Comparison of ENCODE assay signal across 8 mouse cellular contexts in the genomic region with DNA sequence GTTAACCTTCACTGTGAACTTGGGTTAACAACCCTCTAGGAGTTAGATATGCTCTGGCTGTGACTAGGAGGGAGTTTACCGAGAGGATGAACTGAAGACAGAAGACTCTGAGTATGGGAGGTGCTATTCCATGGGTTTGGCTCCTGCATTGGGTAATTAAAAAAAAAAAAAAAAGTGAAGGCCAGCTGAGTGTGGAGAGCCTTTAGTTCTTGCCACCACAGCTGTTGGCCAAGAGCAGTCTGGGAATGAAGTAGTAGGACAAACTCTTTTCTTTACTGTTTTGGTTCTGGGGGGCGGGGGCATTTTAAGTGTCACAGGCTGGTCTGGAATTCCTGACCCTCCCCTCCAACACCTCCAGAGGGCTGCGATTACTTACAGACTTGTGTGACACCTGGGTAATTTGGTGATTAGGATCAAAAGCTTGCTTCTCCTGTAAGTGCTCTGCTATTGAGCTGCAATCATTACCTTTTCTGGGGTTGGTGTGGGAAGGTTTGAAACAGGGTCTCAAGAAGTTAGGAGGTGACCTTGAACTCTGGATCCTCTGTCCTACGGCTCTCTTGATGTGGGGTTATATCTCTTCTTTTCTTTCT. TPM values are rescaled to one million over a fixed set of nuclear protein-coding genes. Genes with fewer than 3 reads are reported as not detected.
DNase-seq lines count a peak whose midpoint lies in the region; ATAC-seq and TF ChIP-seq lines count a peak whose summit lies in the region.

No protein-coding gene starts in this region.

- H3K9ac ChIP-seq in embryonic facial prominence, embryonic 14.5 days (ENCODE audit: low read depth, low read length), result peak overlapping the region; percentile 61
- peak overlapping the region; percentile 65; the same call in 1 of the 2 replicates for H3K9ac ChIP-seq in intestine, embryonic 16.5 days (ENCODE audit: low read depth, low read length)

- no peak for TF ChIP-seq POLR2A in olfactory bulb, adult 2 months (IDR thresholded peaks at IDR 0.05; ENCODE audit: insufficient read depth, low read depth, low read length)

- TF ChIP-seq CTCF in olfactory bulb, adult 2 months (IDR thresholded peaks at IDR 0.05; ENCODE audit: insufficient read depth, low read depth, low read length), result no peak

- H3K4me1 ChIP-seq in megakaryocyte, embryonic 14.5 days, result peaks cover 81% of the 10 kb centered on the region
- H3K4me1 ChIP-seq in embryonic facial prominence, embryonic 14.5 days (ENCODE audit: control insufficient read depth, insufficient read depth, low read length), result peaks cover 20% of the 10 kb centered on the region
- H3K4me1 ChIP-seq in intestine, embryonic 16.5 days (ENCODE audit: control insufficient read depth, insufficient read depth, low read length), result peaks cover 34% of the 10 kb centered on the region
- H3K4me1 ChIP-seq in olfactory bulb, adult 2 months (ENCODE audit: control insufficient read depth, insufficient read depth, low read length), result peaks cover 11% of the 10 kb centered on the region

- peak overlapping the region; percentile 96 for H3K4me2 ChIP-seq in embryonic facial prominence, embryonic 14.5 days (ENCODE audit: low read depth, low read length)
- H3K4me2 ChIP-seq in intestine, embryonic 16.5 days (ENCODE audit: low read depth, low read length), result peak overlapping the region; percentile 57

- no peaks in the 10 kb centered on the region for H3K27me3 ChIP-seq in megakaryocyte, embryonic 14.5 days (replicated peaks)
- H3K27me3 ChIP-seq in embryonic facial prominence, embryonic 14.5 days (replicated peaks; ENCODE audit: control insufficient read depth, insufficient read depth, low read length), result no peaks in the 10 kb centered on the region
- no peaks in the 10 kb centered on the region for H3K27me3 ChIP-seq in intestine, embryonic 16.5 days (replicated peaks; ENCODE audit: control insufficient read depth, insufficient read depth, low read length)

- H3K27ac ChIP-seq in embryonic facial prominence, embryonic 14.5 days (replicated peaks; ENCODE audit: low read depth, low read length), result peak overlapping the region; percentile 84
- peak overlapping the region; percentile 92 for H3K27ac ChIP-seq in intestine, embryonic 16.5 days (ENCODE audit: low read length)
- H3K27ac ChIP-seq in olfactory bulb, adult 2 months (ENCODE audit: insufficient read depth, low read depth, low read length), result peak overlapping the region; percentile 72

- WGBS in embryonic facial prominence, embryonic 14.5 days, result 63% methylated on average over 4 of the region's 4 CpGs
- WGBS in intestine, embryonic 16.5 days, result 41% methylated on average over 4 of the region's 4 CpGs
- 81% methylated on average over 4 of the region's 4 CpGs for WGBS in olfactory bulb, adult 2 months

- peak overlapping the region; percentile 98 for H3K4me3 ChIP-seq in megakaryocyte, embryonic 14.5 days (replicated peaks)
- peak overlapping the region; percentile 90 for H3K4me3 ChIP-seq in embryonic facial prominence, embryonic 14.5 days (ENCODE audit: low read depth, low read length)
- peak overlapping the region; percentile 91 for H3K4me3 ChIP-seq in intestine, embryonic 16.5 days (ENCODE audit: low read length)
- H3K4me3 ChIP-seq in olfactory bulb, adult 2 months (ENCODE audit: insufficient read depth, low read depth, low read length), result no peak overlapping the region

- no peak for DNase-seq in embryonic facial prominence, embryonic 14.5 days (ENCODE audit: low spot score)
- DNase-seq in cerebellum, adult 8-10 months, result no peak
- DNase-seq in adrenal gland, postnatal 25 days, result no peak
- DNase-seq in right cerebral cortex, postnatal 4 days, result no peak

- H3K9me3 ChIP-seq in megakaryocyte, embryonic 14.5 days, result no peaks in the 10 kb centered on the region
- no peaks in the 10 kb centered on the region for H3K9me3 ChIP-seq in embryonic facial prominence, embryonic 14.5 days (ENCODE audit: control insufficient read depth, low read length)
- no peaks in the 10 kb centered on the region for H3K9me3 ChIP-seq in intestine, embryonic 16.5 days (ENCODE audit: control insufficient read depth, low read length)

- peaks cover 33% of the 10 kb centered on the region for H3K36me3 ChIP-seq in megakaryocyte, embryonic 14.5 days (replicated peaks; ENCODE audit: low read length)
- peaks cover 13% of the 10 kb centered on the region; the same call in 1 of the 2 replicates for H3K36me3 ChIP-seq in embryonic facial prominence, embryonic 14.5 days (ENCODE audit: control insufficient read depth, insufficient read depth, low read length)
- H3K36me3 ChIP-seq in intestine, embryonic 16.5 days (ENCODE audit: control insufficient read depth, insufficient read depth, low read length), result no peaks in the 10 kb centered on the region

- no peak for ATAC-seq in megakaryocyte, adult 5-6 weeks (ENCODE audit: poor library complexity, severe bottlenecking)
- ATAC-seq in embryonic facial prominence, embryonic 14.5 days (ENCODE audit: low read depth), result no peak
- no peak for ATAC-seq in intestine, embryonic 16.5 days

RNA-seq across cellular contexts. Expression of a gene that starts 1.0 kb away (rescaled TPM):
- 10.1 and 13.2 TPM in 2 replicates for polyA plus RNA-seq in megakaryocyte, embryonic 14.5 days (2012; ENCODE audit: insufficient read depth, low replicate concordance)
- total RNA-seq in megakaryocyte, adult 5-6 weeks (2015), result 22.5 and 23.2 TPM in 2 replicates
- total RNA-seq in megakaryocyte, adult 5-6 weeks (2017), result 107 and 126 TPM in 2 replicates
- 0.94 and 1.9 TPM in 2 replicates for polyA plus RNA-seq in embryonic facial prominence, embryonic 14.5 days (2014; fragmentation: Nextera tagmentation; extraction: Ambion mirVana)
- polyA plus RNA-seq in intestine, embryonic 16.5 days (2015; fragmentation: Nextera tagmentation; extraction: Ambion mirVana), result 0.60 and 0.65 TPM in 2 replicates
- polyA plus RNA-seq in olfactory bulb, adult 2 months (2012; ENCODE audit: insufficient read depth, insufficient read length, low replicate concordance, missing spikeins), result not detected in 2 replicates
- 49.5 and 50.7 TPM in 2 replicates for total RNA-seq in adrenal gland, postnatal 25 days (2021)

RNA-seq across cellular contexts. Expression of a gene that starts 23.8 kb away (rescaled TPM):
- polyA plus RNA-seq in megakaryocyte, embryonic 14.5 days (2012; ENCODE audit: insufficient read depth, low replicate concordance), result 2.5 TPM in 1 of 2 replicates, not detected in the other
- 1.1 and 4.4 TPM in 2 replicates for total RNA-seq in megakaryocyte, adult 5-6 weeks (2015)
- 0.26 TPM in 1 of 2 replicates, not detected in the other for total RNA-seq in megakaryocyte, adult 5-6 weeks (2017)
- polyA plus RNA-seq in embryonic facial prominence, embryonic 14.5 days (2014; fragmentation: Nextera tagmentation; extraction: Ambion mirVana), result 0.61 TPM in 1 of 2 replicates, not detected in the other
- polyA plus RNA-seq in intestine, embryonic 16.5 days (2015; fragmentation: Nextera tagmentation; extraction: Ambion mirVana), result 169 and 177 TPM in 2 replicates
- polyA plus RNA-seq in olfactory bulb, adult 2 months (2012; ENCODE audit: insufficient read depth, insufficient read length, low replicate concordance, missing spikeins), result not detected in 2 replicates
- not detected in 2 replicates for total RNA-seq in adrenal gland, postnatal 25 days (2021)

RNA-seq across cellular contexts. Expression of a gene that starts 44.7 kb away (rescaled TPM):
- polyA plus RNA-seq in megakaryocyte, embryonic 14.5 days (2012; ENCODE audit: insufficient read depth, low replicate concordance), result 10.4 and 37.7 TPM in 2 replicates
- 96.8 and 102 TPM in 2 replicates for total RNA-seq in megakaryocyte, adult 5-6 weeks (2015)
- total RNA-seq in megakaryocyte, adult 5-6 weeks (2017), result 103 and 116 TPM in 2 replicates
- polyA plus RNA-seq in embryonic facial prominence, embryonic 14.5 days (2014; fragmentation: Nextera tagmentation; extraction: Ambion mirVana), result 301 and 324 TPM in 2 replicates
- polyA plus RNA-seq in intestine, embryonic 16.5 days (2015; fragmentation: Nextera tagmentation; extraction: Ambion mirVana), result 307 and 317 TPM in 2 replicates
- polyA plus RNA-seq in olfactory bulb, adult 2 months (2012; ENCODE audit: insufficient read depth, insufficient read length, low replicate concordance, missing spikeins), result not detected in 2 replicates
- 109 and 115 TPM in 2 replicates for total RNA-seq in adrenal gland, postnatal 25 days (2021)

RNA-seq across cellular contexts. Expression of a gene that starts 57.6 kb away (rescaled TPM):
- polyA plus RNA-seq in megakaryocyte, embryonic 14.5 days (2012; ENCODE audit: insufficient read depth, low replicate concordance), result 31.8 and 48.4 TPM in 2 replicates
- 22.5 and 25.3 TPM in 2 replicates for total RNA-seq in megakaryocyte, adult 5-6 weeks (2015)
- total RNA-seq in megakaryocyte, adult 5-6 weeks (2017), result 63.1 and 83.2 TPM in 2 replicates
- 2.2 and 2.5 TPM in 2 replicates for polyA plus RNA-seq in embryonic facial prominence, embryonic 14.5 days (2014; fragmentation: Nextera tagmentation; extraction: Ambion mirVana)
- 15.4 and 19.8 TPM in 2 replicates for polyA plus RNA-seq in intestine, embryonic 16.5 days (2015; fragmentation: Nextera tagmentation; extraction: Ambion mirVana)
- polyA plus RNA-seq in olfactory bulb, adult 2 months (2012; ENCODE audit: insufficient read depth, insufficient read length, low replicate concordance, missing spikeins), result not detected in 2 replicates
- 13.8 and 17.1 TPM in 2 replicates for total RNA-seq in adrenal gland, postnatal 25 days (2021)

Comparison
In these comparisons a context has a peak if more than half of its experiments do, and no peak if none do; other contexts are left out.
1. RNA of a gene that starts 23.8 kb away (polyA plus RNA-seq): 169 to 177 TPM in intestine, embryonic 16.5 days; 2.5 TPM in megakaryocyte, embryonic 14.5 days, 0.61 TPM in embryonic facial prominence, embryonic 14.5 days and not detected in olfactory bulb, adult 2 months; every median in the first group is over 10 times any median in the second.
2. RNA of a gene that starts 44.7 kb away (polyA plus RNA-seq): 307 to 317 TPM in intestine, embryonic 16.5 days, 301 to 324 TPM in embryonic facial prominence, embryonic 14.5 days and 10.4 to 37.7 TPM in megakaryocyte, embryonic 14.5 days; not detected in olfactory bulb, adult 2 months; every median in the first group is over 10 times any median in the second.
3. Peak in every context shown above with its lines, with median percentiles within 50 percentile points of each other: H3K27ac ChIP-seq.